Mouse (Mus musculus): Measurements from ENCODE around the gene Cdc42bpb. TPM values are rescaled to one million over a fixed set of nuclear protein-coding genes. Genes with fewer than 3 reads are reported as not detected.

The Cdc42bpb gene
- polyA plus RNA-seq, 1 experiment from 2014 or later = 35.0 TPM

DNA sequence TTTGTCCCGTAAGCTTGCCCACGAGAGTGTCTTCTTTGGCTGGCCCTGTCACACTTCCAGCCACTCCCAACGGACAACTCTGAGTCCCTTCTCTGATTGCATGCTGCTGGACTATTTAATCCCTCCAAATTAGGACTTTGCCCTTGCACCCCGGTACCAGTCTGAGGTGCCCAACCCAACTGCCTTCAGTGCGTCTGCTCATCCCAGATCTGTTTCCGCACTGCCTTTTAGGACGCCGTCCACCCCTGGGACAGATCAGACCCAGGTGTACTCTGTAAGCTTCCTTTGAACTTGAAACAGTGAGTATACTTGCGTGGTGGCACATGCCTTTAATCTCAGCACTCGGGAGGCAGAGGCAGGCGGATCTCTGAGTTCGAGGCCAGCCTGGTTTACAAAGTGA is 1.3 kb upstream of the Cdc42bpb start:
- Histone ChIP-seq H3K9me3 (no peaks in the 10 kb centered on the region), H3K27me3 (no peaks in the 10 kb centered on the region), H3K4me3 (peak overlapping the region; percentile 98), H3K4me1 (peaks cover 21% of the 10 kb centered on the region), H3K36me3 (no peaks in the 10 kb centered on the region), H3K27ac (no peak overlapping the region), H3K9ac (no peak overlapping the region), H3K4me2 (replicated peaks) (peak overlapping the region; percentile 94)
- 75% methylated on average over 12 of the region's 12 CpGs for WGBS
- ATAC-seq (ENCODE audit: insufficient number of reproducible peaks, insufficient read depth, low FRiP score, low TSS enrichment) = no peak

DNA sequence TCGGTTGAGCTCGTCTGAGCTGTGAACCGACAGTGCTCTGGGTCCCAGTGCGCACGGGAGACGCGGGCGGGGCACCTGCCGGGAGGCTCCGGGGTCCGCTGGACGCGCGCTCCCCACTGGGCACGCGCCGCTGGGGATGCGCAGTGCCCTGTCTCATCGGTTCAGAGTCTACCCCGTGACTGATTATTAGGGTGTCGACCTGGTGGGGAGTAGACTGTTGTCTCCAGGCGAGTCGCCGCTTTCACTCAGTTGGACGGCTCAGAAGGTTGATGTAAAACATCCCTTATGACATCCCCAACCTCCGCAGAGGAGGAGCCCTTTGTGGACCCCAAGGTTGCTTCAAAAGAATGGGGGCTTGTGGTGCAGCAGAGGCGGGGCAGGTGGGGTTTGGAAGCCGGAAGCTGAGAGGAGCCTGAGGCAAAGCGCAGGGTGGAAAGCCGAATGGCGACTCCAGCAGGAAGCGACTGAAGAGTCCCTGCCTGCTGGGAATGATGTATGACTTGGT is 520 bp upstream of the Cdc42bpb start:
- under 1% methylated on average over 32 of the region's 32 CpGs for WGBS
- ATAC-seq (ENCODE audit: insufficient number of reproducible peaks, insufficient read depth, low FRiP score, low TSS enrichment) = peak; percentile 75
- peak overlapping the region; percentile 93 for H3K9ac ChIP-seq

GRCm38 (mm10) chr12:111376826-111377331 is 639 bp downstream of the Cdc42bpb start:
- Histone ChIP-seq H3K4me3 (peak overlapping the region; percentile 98), H3K36me3 (no peaks in the 10 kb centered on the region), H3K27ac (peak overlapping the region; percentile 90), H3K4me1 (peaks cover 21% of the 10 kb centered on the region), H3K27me3 (no peaks in the 10 kb centered on the region), H3K9me3 (no peaks in the 10 kb centered on the region), H3K4me2 (replicated peaks) (peak overlapping the region; percentile 94), H3K9ac (peak overlapping the region; percentile 93)
- under 1% methylated on average over 49 of the region's 49 CpGs for WGBS
- ATAC-seq (ENCODE audit: insufficient number of reproducible peaks, insufficient read depth, low FRiP score, low TSS enrichment) = peak; percentile 42

More for the DNA sequence above, 520 bp upstream of the Cdc42bpb start:
- Histone ChIP-seq H3K4me1 (peaks cover 21% of the 10 kb centered on the region), H3K27me3 (no peaks in the 10 kb centered on the region), H3K4me3 (peak overlapping the region; percentile 98), H3K27ac (peak overlapping the region; percentile 90), H3K9me3 (no peaks in the 10 kb centered on the region), H3K4me2 (replicated peaks) (peak overlapping the region; percentile 94), H3K36me3 (no peaks in the 10 kb centered on the region)

DNA sequence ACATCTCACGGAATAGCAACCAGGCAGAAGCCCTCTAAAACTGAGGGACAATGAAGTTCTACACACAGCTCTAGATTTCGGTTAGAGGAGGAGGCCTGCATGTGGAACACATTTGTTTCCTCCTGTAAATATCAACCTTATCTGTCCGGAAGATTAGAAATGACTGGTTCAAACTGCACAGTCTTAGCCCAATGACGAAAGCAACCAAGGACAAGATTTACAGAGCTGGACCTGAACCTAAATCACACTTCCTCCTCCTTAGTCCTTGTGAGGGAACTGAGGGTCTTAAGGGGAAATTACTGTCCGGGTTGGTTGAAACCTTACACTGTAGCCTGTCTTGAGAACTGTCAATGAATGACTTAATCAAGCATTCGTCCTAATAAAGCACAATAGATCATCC is 1.5 kb downstream of the Cdc42bpb start:
- no peaks in the 10 kb centered on the region for H3K36me3 ChIP-seq
- no peaks in the 10 kb centered on the region for H3K27me3 ChIP-seq
- H3K4me3 ChIP-seq = peak overlapping the region; percentile 98
- H3K4me1 ChIP-seq = peaks cover 21% of the 10 kb centered on the region
- no peak for ATAC-seq (ENCODE audit: insufficient number of reproducible peaks, insufficient read depth, low FRiP score, low TSS enrichment)
- H3K9ac ChIP-seq = peak overlapping the region; percentile 93
- 27% methylated on average over 6 of the region's 6 CpGs for WGBS
- no peak overlapping the region for H3K27ac ChIP-seq
- no peaks in the 10 kb centered on the region for H3K9me3 ChIP-seq
- H3K4me2 ChIP-seq (replicated peaks) = peak overlapping the region; percentile 94

GRCm38 (mm10) chr12:111375559-111375958 is 2.0 kb downstream of the Cdc42bpb start:
- peak overlapping the region; percentile 94 for H3K4me2 ChIP-seq (replicated peaks)
- peak overlapping the region; percentile 93 for H3K9ac ChIP-seq
- no peak for ATAC-seq (ENCODE audit: insufficient number of reproducible peaks, insufficient read depth, low FRiP score, low TSS enrichment)
- H3K4me3 ChIP-seq = peak overlapping the region; percentile 98
- H3K36me3 ChIP-seq = no peaks in the 10 kb centered on the region
- 62% methylated on average over 12 of the region's 12 CpGs for WGBS
- H3K27me3 ChIP-seq = no peaks in the 10 kb centered on the region
- H3K9me3 ChIP-seq = no peaks in the 10 kb centered on the region
- no peak overlapping the region for H3K27ac ChIP-seq
- H3K4me1 ChIP-seq = peaks cover 22% of the 10 kb centered on the region

- no peak overlapping the region for H3K27ac ChIP-seq
- ATAC-seq (ENCODE audit: insufficient number of reproducible peaks, insufficient read depth, low FRiP score, low TSS enrichment) = no peak
- H3K4me3 ChIP-seq = no peak overlapping the region
- no peaks in the 10 kb centered on the region for H3K9me3 ChIP-seq
- H3K9ac ChIP-seq = no peak overlapping the region
- H3K4me2 ChIP-seq (replicated peaks) = 0 out of 2 replicates have a peak overlapping the region, but pooled peaks have one; percentile 94
- no peaks in the 10 kb centered on the region for H3K36me3 ChIP-seq
- 76% methylated on average over 10 of the region's 10 CpGs for WGBS
- H3K27me3 ChIP-seq = no peaks in the 10 kb centered on the region
- peaks cover 29% of the 10 kb centered on the region for H3K4me1 ChIP-seq
These were observed 2.8 kb downstream of the Cdc42bpb start for GRCm38 (mm10) chr12:111374727-111375126.

GRCm38 (mm10) chr12:111373411-111373810 is 4.1 kb downstream of the Cdc42bpb start:
- H3K9ac ChIP-seq = no peak overlapping the region
- ATAC-seq (ENCODE audit: insufficient number of reproducible peaks, insufficient read depth, low FRiP score, low TSS enrichment) = no peak
- 81% methylated on average over 6 of the region's 6 CpGs for WGBS
- H3K36me3 ChIP-seq = no peaks in the 10 kb centered on the region
- H3K27me3 ChIP-seq = no peaks in the 10 kb centered on the region
- no peaks in the 10 kb centered on the region for H3K9me3 ChIP-seq
- no peak overlapping the region for H3K4me3 ChIP-seq
- H3K4me2 ChIP-seq (replicated peaks) = no peak overlapping the region
- peaks cover 42% of the 10 kb centered on the region for H3K4me1 ChIP-seq
- H3K27ac ChIP-seq = no peak overlapping the region

- ATAC-seq (ENCODE audit: insufficient number of reproducible peaks, insufficient read depth, low FRiP score, low TSS enrichment) = no peak
- Histone ChIP-seq H3K9ac (no peak overlapping the region), H3K36me3 (no peaks in the 10 kb centered on the region), H3K4me1 (peaks cover 50% of the 10 kb centered on the region), H3K27ac (no peak overlapping the region), H3K27me3 (no peaks in the 10 kb centered on the region), H3K4me3 (no peak overlapping the region), H3K4me2 (replicated peaks) (no peak overlapping the region), H3K9me3 (no peaks in the 10 kb centered on the region)
- WGBS = 81% methylated on average over 7 of the region's 7 CpGs
These were observed 5.6 kb downstream of the Cdc42bpb start for GRCm38 (mm10) chr12:111371905-111372304.

GRCm38 (mm10) chr12:111370249-111370648 is 7.3 kb downstream of the Cdc42bpb start:
- no peaks in the 10 kb centered on the region for H3K9me3 ChIP-seq
- WGBS = 54% methylated on average over 4 of the region's 4 CpGs
- H3K36me3 ChIP-seq = no peaks in the 10 kb centered on the region
- no peak overlapping the region for H3K4me3 ChIP-seq
- H3K27ac ChIP-seq = no peak overlapping the region
- H3K4me1 ChIP-seq = peaks cover 44% of the 10 kb centered on the region
- no peak overlapping the region for H3K4me2 ChIP-seq (replicated peaks)
- no peak for ATAC-seq (ENCODE audit: insufficient number of reproducible peaks, insufficient read depth, low FRiP score, low TSS enrichment)
- H3K9ac ChIP-seq = no peak overlapping the region
- H3K27me3 ChIP-seq = no peaks in the 10 kb centered on the region

- ATAC-seq (ENCODE audit: insufficient number of reproducible peaks, insufficient read depth, low FRiP score, low TSS enrichment) = no peak
These were observed 10.5 kb downstream of the Cdc42bpb start for GRCm38 (mm10) chr12:111367065-111367464.

GRCm38 (mm10) chr12:111364234-111364633 is 13.3 kb downstream of the Cdc42bpb start:
- Histone ChIP-seq H3K36me3 (no peaks in the 10 kb centered on the region), H3K27me3 (no peaks in the 10 kb centered on the region), H3K4me1 (peaks cover 45% of the 10 kb centered on the region), H3K27ac (no peak overlapping the region), H3K4me2 (replicated peaks) (no peak overlapping the region), H3K9ac (no peak overlapping the region), H3K4me3 (no peak overlapping the region), H3K9me3 (no peaks in the 10 kb centered on the region)
- ATAC-seq (ENCODE audit: insufficient number of reproducible peaks, insufficient read depth, low FRiP score, low TSS enrichment) = no peak
- WGBS = 91% methylated on average over 3 of the region's 3 CpGs

More at GRCm38 (mm10) chr12:111367065-111367464, 10.5 kb downstream of the Cdc42bpb start:
- Histone ChIP-seq H3K9ac (no peak overlapping the region), H3K27ac (no peak overlapping the region), H3K4me2 (replicated peaks) (no peak overlapping the region), H3K9me3 (no peaks in the 10 kb centered on the region), H3K4me3 (no peak overlapping the region), H3K27me3 (no peaks in the 10 kb centered on the region), H3K36me3 (no peaks in the 10 kb centered on the region), H3K4me1 (peaks cover 54% of the 10 kb centered on the region)
- 88% methylated on average over 7 of the region's 7 CpGs for WGBS

GRCm38 (mm10) chr12:111361319-111362098 is 16.0 kb downstream of the Cdc42bpb start:
- Histone ChIP-seq H3K4me2 (replicated peaks) (no peak overlapping the region), H3K9me3 (no peaks in the 10 kb centered on the region), H3K4me1 (peaks cover 44% of the 10 kb centered on the region), H3K36me3 (no peaks in the 10 kb centered on the region), H3K27me3 (no peaks in the 10 kb centered on the region), H3K9ac (no peak overlapping the region), H3K27ac (no peak overlapping the region), H3K4me3 (no peak overlapping the region)
- WGBS = 81% methylated on average over 14 of the region's 14 CpGs
- no peak for ATAC-seq (ENCODE audit: insufficient number of reproducible peaks, insufficient read depth, low FRiP score, low TSS enrichment)

Data from embryonic facial prominence, embryonic 12.5 days (tissue).